Mouse (Mus musculus) heart, adult 2 months (tissue): ENCODE results near the gene Npff.

Source experiments
- CTCF ChIP-seq: fragments of 200-600 bp; IDR thresholded peaks from 2 replicates; pipeline ENCODE4 v1.8.1; 2022; ENCODE audit warnings: antibody characterized with exemption, mild to moderate bottlenecking, moderate library complexity
- EP300 ChIP-seq: fragments of 200-500 bp; IDR thresholded peaks from 2 replicates; pipeline ENCODE4 v1.6.1; 2011; ENCODE audit warnings: low read depth, low read length, control low read depth; ENCODE audit not compliant: insufficient read depth
- POLR2A ChIP-seq: fragments of 200-500 bp; IDR thresholded peaks from 2 replicates; pipeline ENCODE4 v1.6.1; 2011; ENCODE audit warnings: mild to moderate bottlenecking, low read depth, low read length, control low read depth; ENCODE audit not compliant: insufficient read depth

DNA sequence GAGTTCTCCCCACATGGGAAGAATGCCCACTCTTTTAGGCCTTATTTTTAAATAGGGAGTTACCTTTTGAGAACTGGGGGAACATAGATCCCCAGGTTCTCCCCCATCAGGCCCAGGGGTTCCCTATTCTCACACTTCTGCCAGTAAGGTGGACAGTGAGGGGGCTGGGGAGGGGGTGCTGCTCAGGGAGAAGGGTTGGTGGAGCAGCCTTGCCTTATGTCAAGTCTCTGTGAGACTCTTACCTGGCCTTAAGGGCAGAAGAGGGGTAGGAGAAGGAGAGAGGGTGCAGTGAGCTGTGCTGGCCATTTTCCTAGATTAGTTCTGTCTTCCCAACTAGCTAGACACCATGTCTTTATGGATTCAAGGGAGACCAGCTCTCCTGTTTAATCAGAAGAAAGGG, 12.3 kb downstream of the Npff start:
- no peak for TF ChIP-seq CTCF
- no peak for TF ChIP-seq EP300
- no peak for TF ChIP-seq POLR2A
